Mouse (Mus musculus) urinary bladder, postnatal 14 days (tissue): ENCODE measurements at regions not wholly inside any gene's neighbourhood (a gene's known extent, or its start where the extent isn't known, plus 50 kb on each side); places are given as distances from the start of the nearest gene placed in this dataset.

Experiments used
- DNase-seq: peaks from one replicate; pipeline ENCODE4 v3.0.0; 2021; ENCODE audit warnings: low spot score

DNA sequence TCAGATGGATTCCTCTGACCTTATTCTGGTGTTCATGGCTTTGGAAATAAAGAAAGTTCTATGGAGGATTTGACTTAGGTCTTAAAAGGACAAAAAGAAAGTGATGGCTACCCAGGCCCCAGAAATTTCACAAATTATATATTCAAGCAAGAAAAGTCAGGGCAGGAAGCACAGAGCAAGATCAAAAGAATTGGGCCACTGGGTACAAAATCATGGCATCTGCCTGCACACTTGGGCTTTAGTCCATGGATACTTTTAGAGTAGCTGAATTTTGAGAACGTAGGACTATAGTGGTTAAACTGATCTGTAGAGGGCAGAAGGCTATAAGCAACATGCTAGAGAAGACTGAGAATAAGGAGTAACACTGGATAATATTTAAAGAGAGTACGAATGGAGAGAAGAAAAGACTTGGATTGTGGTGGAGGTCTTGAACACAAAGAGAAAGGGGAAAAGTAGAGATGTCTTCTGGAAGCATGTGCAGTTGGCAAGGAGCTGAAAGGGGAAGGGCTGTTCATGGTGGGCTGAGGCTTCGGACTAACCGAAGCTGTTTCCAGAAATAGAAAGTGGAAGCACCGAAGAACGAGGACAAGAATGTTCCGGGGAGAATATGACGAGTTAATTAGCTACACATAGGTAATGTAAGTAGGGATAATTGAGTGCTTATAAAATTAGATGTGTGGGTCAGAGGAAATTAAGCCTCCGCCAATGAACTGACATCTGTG is 168.2 kb upstream of the Itga4 start:
- DNase-seq = no peak

GRCm38 (mm10) chr2:79087600-79088205 is 167.5 kb upstream of the Itga4 start:
- DNase-seq = no peak

- no peak for DNase-seq
Measured at GRCm38 (mm10) chr2:79090273-79090672, 165.0 kb upstream of the Itga4 start.

- DNase-seq = no peak
Measured at GRCm38 (mm10) chr2:79094298-79094697, 160.9 kb upstream of the Itga4 start.

DNA sequence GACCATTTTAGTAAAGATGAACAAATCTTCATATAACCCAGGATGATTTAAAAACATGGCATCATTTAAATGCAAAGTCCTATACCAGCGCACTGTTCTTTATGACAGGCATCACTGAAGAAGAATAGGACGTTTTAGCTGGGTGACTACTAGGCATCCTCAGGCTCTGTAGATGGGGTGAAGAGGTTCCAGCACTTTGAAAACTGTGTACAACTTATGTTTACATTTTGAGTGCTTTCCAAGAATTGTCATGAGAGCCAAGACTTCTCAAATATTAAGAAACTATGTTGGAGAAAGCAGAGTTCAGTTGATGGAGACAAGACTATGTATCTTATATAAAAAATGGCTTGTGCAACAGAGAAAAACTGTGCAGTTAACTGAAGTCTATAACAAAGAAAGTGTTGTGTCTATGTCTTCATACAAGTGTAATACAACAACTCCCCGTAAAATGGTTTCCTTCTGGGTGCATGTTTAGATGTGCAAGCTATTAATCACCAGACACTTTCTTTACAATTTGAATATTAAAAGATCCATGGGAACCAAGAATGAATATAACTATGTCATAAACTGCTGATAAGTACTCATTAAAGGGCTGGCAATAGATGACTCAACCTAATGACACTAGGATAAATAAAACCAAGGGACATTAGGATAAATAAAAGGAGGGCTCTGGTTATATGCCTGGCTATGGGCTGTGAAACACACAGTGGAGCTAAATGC is 158.5 kb upstream of the Itga4 start:
- DNase-seq = no peak

DNA sequence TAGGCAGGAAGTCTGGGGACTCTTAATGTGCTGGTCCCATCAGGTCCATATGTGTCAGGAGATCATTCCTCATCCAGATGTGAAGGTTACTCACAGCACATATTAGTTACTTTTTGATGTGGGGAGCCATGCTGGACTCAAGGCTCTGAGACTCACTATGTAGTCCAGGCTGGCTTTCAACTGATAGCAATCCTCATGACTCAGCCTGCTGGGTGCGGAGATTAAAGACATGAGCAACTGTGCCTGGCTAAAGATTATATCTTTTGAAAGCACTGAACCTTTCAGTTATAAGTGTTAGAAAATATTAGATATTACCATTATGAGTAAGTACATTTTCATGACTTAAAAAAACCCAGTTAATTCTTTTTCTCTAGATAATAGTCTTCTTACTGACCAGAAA is 155.6 kb upstream of the Itga4 start:
- no peak for DNase-seq

DNA sequence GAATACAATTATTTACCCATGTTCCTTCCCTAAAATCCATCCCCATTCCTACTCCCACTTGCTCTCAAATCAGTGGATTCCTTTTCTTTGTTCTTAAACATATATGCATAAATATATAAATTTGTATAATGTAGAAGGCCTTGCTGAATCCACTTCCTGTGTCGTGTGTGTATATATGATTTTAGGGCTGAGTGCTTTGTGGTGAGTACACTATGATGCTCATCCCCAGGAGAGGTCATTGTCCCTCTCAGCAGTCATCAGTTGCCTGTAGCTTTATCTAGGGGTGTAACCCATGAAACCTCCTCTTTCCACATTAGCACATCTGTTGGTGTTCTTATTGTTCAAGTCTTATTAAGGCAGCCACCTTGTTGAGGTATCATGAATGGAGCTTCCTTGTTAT is 143.6 kb upstream of the Itga4 start:
- DNase-seq = no peak

DNA sequence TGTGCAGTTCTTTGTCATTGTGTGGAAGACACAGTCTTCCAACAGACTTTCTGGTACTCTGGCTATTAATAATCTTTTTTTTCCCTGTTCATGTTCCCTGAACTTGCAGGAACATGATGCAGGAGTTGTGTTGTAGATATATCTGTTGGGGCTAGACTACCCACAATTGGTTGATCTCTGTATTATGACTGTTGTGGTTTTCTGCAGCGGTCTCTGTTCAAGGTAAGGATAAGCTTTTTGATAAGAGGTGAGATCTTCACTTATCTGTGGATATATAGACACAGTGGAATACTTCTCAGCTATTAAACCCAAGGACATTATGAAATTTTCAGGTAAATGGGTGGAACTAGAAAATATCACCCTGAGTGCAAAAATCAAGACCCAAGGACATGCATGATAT is 143.2 kb upstream of the Itga4 start:
- DNase-seq = no peak

DNA sequence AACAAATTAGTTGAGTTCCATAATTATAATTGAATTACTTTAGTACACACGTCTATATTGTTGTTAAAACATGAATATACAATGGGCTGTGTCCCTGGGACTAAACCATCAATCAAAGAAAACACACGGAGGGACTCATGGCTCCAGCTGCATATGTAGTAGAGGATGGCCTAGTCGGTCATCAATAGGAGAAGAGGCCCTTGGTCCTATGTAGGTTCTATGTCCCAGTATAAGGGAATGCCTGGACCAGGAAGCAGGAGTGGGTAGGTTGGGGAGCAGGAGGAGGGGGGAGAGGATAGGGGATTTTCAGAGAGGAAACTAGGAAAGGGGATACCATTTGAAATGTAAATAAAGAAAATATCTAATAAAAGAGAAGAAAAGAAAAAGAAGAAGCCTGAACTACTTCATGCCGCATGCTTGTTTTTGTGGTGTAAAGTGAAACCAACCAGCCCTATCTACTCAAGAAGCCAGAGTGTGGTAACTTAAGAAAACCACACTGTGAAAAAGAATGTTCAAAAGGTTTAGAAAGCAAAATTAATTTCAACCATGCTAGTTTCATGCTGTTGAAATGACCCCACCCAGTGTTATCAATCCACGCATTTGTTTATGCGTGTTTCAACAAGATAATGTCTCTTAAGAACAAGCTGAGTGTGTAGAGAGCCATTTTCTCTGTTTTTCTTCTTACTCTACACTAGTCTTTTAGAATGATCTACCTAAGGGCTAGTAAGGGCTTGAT is 134.4 kb upstream of the Itga4 start:
- no peak for DNase-seq

GRCm38 (mm10) chr2:79122530-79122929 is 132.7 kb upstream of the Itga4 start:
- DNase-seq = no peak

DNA sequence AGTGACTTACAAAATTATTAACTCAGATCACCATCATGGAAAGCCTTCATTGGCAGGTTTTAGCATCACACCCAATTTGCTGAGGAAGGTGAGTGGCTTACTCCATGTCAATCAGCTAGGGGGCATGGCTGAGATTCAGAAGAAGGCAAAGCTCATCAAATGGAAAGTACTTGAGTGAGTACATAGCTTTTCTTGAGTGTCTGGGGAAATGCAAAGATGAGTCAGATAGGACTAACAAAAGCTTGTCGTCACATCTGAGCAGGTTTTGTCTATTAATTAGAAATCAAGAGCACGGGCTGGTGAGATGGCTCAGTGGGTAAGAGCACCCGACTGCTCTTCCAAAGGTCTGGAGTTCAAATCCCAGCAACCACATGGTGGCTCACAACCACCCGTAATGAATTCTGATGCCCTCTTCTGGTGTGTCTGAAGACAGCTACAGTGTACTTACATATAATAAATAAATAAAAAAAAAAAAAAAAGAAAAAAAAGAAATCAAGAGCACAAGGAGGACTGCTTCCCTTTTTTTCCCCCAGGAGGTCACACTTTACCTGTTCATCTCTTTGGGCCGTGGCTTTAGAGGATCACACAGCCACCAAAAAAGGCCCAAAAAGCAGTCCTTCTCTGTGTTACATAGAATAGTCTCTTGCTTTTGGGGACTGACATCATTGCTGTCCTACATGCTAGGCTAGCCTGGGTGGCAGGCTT is 130.8 kb upstream of the Itga4 start:
- no peak for DNase-seq

GRCm38 (mm10) chr2:79126170-79126879 is 128.9 kb upstream of the Itga4 start:
- no peak for DNase-seq

GRCm38 (mm10) chr2:79126996-79127741 is 128.1 kb upstream of the Itga4 start:
- DNase-seq = no peak

GRCm38 (mm10) chr2:79127822-79128221 is 127.4 kb upstream of the Itga4 start:
- DNase-seq = no peak

GRCm38 (mm10) chr2:79130660-79131059 is 124.6 kb upstream of the Itga4 start:
- DNase-seq = no peak

DNA sequence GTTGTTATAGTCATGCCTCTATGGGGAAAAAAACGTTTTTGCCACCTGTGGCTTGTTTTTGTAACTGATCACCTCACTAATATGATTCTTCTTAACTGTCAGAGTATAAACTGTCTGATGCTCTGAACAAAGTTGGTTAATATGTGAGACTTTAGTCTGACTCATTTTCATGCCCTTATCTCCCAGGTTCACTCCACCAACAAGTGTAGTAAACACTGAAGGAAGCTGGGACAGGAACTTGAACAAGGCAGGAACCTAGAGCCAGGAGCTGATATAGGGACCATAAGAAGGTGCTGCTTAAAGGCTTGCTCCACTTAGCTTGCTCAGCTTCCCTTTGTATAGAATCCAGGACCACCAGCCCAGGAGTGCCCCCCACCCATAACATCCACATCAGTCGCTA is 124.0 kb upstream of the Itga4 start:
- no peak for DNase-seq

DNA sequence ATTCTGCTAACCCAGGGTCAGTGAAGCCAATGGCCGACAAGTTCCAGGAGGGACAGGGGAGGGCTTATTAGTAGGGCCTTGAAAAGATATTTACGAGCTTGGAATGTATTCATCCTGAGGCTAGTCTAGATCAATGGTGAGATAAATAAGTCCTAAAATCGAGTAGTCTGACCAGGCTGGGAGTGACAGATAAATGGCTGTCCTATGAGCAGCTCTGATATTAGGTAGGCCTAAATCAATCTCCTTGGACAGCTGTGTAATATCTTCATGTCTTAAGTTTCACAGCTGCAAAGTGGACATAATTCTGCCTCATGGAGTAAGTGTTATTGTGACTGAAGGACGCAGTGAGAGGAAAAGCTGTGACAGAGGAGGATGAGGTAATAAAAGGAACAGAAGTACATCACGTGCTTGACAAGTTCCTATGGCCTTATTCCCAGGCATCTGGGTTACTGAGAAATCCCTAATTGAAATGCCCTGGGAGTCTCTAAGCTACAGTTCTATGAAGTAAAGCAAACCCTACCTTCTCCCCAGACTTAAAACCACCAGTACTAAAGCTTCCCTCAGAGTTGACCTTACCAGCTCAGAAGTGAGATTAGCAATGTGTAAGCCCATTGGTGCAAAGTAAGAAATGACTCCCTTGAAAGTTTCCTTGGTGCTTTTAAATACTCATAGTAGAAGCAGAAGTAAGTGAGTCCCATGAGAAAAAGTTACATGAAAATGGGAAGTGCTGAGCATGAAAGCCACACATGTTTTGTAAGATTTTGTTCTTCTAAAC is 123.3 kb upstream of the Itga4 start:
- DNase-seq = no peak

GRCm38 (mm10) chr2:79132518-79132845 is 122.7 kb upstream of the Itga4 start:
- no peak for DNase-seq

DNA sequence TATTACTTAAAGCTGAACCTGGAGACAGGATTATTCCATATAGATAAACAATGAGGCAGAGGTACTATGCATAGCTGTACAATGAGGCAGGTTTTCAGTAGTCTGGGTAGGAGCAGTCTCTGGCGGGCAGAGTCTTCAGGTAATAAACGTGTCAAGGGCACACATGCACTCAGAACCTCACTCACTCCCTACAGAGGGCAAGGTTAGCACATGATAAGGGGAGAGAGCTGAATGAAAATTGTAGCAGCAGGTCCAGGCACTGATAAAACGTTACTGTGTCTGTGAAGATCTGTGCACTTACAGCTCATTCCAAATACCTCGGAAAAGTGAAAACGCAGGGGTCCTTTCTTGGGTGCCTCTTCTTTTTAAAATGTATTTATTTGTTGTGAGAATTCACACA is 120.9 kb upstream of the Itga4 start:
- DNase-seq = no peak

DNA sequence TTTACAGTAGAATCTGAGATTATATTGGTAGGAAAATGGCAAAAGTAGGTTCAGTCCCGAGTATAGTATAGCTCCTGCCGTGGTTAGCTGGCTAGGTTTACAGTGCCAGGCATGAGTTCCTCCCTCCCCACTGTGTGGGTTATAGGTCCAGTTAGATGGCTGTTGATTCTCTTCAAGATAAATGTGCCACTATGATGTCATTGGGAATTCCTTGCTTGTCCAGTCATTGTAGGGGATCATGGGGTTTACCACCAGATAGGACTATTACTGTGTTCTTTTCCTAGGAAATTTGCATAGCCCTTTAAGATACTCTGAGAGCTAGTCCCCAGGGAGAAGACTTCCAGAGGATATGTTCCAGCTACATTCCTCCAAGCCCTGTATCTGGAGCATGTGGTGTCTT is 119.2 kb upstream of the Itga4 start:
- no peak for DNase-seq
